Mouse (Mus musculus): ENCODE results near the gene Slc20a1.

DNA sequence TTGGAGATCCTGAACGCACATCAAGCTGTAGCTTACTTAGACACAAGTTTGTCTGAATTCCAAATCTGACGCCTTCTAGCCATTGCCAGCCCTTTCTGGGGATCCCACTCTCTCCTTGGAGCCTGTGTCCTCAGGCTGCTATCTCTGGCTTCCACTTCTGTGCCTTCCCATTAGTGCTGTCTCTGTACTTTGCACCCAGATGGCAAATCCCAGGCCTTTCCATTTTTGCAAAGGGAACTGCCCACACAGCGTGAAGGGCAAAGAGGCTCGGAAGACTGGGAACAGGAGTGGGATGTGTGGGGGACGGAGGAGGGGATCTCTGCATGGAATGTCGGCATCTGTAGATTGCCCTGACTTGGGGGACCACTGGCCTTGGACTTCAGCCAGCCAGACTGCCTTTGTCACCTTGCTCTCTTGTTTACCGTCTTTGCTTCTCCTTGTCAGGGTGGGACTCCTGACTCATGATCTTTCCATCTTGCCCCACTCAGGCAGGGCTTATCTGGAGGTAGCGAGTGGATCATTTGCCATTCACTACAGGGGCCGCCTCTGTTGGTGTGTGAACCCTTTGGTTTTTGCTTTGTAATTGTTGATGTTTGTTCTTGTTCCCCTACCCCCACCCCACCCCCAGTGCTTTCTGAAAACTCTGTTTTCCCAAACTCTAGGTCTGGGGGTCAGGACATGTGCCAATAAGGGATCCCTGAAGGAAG lies 42.3 kb downstream of the Slc20a1 start:
- TF ChIP-seq EP300 (IDR thresholded peaks at IDR 0.05; ENCODE audit: insufficient read depth, low read depth, low read length) (no peak), CTCF (IDR thresholded peaks at IDR 0.05) (no peak)
